Mouse (Mus musculus): ENCODE data around the gene Abcb8. TPM values are rescaled to one million over a fixed set of nuclear protein-coding genes. Genes with fewer than 3 reads are reported as not detected.

Abcb8 gene
- polyA plus RNA-seq, 1 experiment from 2014 or later: 54.4 TPM

DNA sequence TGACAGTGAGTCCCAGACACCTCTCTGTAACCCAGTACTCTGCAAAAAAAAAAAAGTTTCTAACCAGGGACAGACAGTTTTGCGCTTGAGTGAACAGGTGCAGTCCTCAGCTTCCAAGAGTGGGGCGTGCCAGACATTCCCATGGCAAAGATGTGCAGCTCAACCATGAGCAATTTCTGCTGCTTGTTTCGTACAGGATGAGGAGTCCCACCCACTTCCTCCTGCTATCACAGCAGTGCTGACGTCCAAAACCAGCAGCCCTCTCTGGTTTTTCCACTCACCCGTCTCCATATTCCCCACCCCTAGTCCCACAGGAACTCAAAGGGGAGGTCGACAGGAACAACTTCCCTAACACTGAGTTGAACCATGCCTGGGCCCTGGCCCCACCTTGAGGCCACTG, 9.1 kb upstream of the Abcb8 start:
- Histone ChIP-seq H3K4me3 (no peak overlapping the region), H3K9me3 (replicated peaks) (no peaks in the 10 kb centered on the region), H3K27me3 (peaks cover 18% of the 10 kb centered on the region), H3K4me2 (0 out of 2 replicates have a peak overlapping the region, but pooled peaks have one; percentile 82), H3K9ac (no peak overlapping the region), H3K36me3 (no peaks in the 10 kb centered on the region), H3K27ac (peak overlapping the region; percentile 72), H3K4me1 (replicated peaks) (peaks cover 62% of the 10 kb centered on the region)
- WGBS: 46% methylated on average over 6 of the region's 6 CpGs
- ATAC-seq (replicated peaks; ENCODE audit: insufficient number of reproducible peaks, insufficient read depth, low FRiP score, low read depth): peak; percentile 24; the same call in 1 of the 2 replicates

DNA sequence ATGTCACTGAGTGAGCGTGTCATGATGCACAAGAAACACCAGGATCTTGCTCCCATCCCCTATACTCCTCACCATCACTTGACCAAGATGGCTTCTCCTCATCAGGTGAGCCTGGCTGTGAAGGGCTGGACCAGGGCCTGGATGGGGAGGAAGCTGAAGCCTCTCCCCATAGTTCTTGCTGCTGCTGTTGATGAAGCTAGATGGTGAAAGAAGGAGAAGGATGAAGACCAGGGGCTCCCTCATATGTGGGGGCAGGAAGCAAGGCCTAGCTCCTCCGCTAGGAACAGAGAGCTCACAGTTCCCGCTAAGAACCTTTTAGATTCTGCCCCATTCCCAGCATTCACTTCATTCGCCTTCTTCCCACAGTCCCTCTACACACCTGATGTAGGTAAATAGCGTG, 8.1 kb upstream of the Abcb8 start:
- Histone ChIP-seq H3K27me3 (peaks cover 18% of the 10 kb centered on the region), H3K4me1 (replicated peaks) (peaks cover 64% of the 10 kb centered on the region), H3K4me2 (no peak overlapping the region), H3K9ac (no peak overlapping the region), H3K9me3 (replicated peaks) (no peaks in the 10 kb centered on the region), H3K4me3 (no peak overlapping the region), H3K27ac (0 out of 2 replicates have a peak overlapping the region, but pooled peaks have one; percentile 43), H3K36me3 (no peaks in the 10 kb centered on the region)
- 86% methylated on average over 5 of the region's 5 CpGs for WGBS
- no peak for ATAC-seq (replicated peaks; ENCODE audit: insufficient number of reproducible peaks, insufficient read depth, low FRiP score, low read depth)

DNA sequence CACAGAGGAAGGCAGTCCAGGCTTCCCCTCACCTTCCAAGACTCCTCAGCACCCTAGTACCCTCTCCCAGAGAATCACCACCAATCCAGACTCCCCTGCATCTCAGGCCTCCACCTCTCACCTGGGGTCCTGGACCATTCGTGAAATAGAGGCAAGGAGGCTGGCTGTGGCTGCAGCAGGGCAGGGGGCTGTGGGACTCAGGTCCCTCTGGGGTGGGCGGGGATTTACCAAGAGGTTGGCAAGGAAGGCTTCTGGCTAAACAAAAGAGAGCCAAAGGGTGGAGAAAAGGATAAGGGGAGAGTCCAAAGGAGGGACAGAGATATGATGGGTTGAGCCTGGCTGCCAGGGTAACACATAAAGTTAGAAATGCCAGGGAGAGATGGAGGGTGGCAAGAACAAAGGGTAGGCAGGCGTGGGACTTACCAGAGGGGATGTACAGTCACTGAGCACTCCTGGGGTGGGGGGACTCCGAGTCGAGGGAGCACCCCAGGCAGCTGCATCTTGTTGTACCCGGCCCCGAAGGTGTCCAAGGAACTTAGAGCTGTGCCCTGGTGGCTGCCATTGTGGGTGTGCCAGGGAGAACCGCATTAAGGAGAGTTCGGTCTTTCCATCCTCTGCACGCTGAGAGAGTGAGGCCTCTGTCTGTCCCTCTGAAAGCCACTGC, 7.4 kb upstream of the Abcb8 start:
- H3K4me2 ChIP-seq: no peak overlapping the region
- H3K36me3 ChIP-seq: no peaks in the 10 kb centered on the region
- H3K9ac ChIP-seq: no peak overlapping the region
- H3K9me3 ChIP-seq (replicated peaks): no peaks in the 10 kb centered on the region
- WGBS: 79% methylated on average over 10 of the region's 10 CpGs
- peaks cover 64% of the 10 kb centered on the region for H3K4me1 ChIP-seq (replicated peaks)
- peaks cover 18% of the 10 kb centered on the region for H3K27me3 ChIP-seq
- ATAC-seq (replicated peaks; ENCODE audit: insufficient number of reproducible peaks, insufficient read depth, low FRiP score, low read depth): no peak
- no peak overlapping the region for H3K4me3 ChIP-seq
- H3K27ac ChIP-seq: peak overlapping the region; percentile 17; the same call in 1 of the 2 replicates

DNA sequence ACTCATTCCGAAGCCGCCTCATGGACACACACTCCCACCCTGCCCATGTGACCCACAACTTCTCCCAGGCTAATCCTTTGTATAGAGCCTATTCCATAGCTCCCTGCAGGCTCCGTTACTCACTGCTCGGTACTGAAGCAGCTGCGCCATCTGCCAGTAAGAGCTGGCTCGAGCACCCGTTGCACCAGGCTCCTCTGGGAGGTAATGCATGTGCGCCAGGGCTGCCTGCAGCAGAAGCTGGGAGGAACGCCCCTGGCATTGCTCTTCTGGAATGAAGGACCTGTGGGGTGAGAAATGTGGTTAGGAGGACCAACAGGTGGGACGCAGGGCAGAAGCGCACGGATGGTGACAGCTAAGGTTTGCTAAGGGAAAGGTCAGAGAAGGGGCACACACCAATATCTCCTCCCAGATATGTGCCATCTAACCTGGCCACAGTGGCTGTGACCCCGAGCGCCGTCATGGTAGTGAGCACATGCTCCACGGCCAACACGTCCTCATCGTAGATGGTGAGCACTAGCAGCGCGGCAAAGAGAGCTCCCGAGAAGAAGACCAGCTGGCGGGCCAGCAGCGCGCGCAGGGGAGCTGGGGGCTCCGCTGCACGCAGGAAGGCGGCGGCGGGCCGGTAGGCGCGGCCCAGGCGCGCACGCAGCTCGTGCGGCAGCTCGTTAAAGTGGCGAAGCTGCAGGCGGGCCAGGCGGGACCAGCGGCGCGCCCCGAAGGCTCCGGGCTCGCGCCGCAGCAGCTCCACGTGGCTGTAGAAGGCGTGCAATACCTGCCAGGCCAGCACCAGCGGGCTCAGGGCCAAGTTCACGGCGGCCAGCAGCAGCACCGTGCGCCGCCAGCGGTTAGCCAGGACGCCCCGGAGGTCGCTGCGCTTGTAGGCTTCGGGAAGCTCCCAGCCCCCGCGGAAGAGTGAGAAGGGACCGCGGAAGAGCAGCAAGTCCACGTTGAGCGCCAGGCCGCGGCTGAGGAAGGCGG, 5.9 kb upstream of the Abcb8 start:
- WGBS: under 1% methylated on average over 65 of the region's 73 CpGs
- Histone ChIP-seq H3K9me3 (replicated peaks) (no peaks in the 10 kb centered on the region), H3K27ac (peak overlapping the region; percentile 55), H3K4me2 (peak overlapping the region; percentile 91), H3K9ac (peak overlapping the region; percentile 61), H3K4me3 (peak overlapping the region; percentile 52), H3K4me1 (replicated peaks) (peaks cover 61% of the 10 kb centered on the region), H3K36me3 (no peaks in the 10 kb centered on the region), H3K27me3 (peaks cover 18% of the 10 kb centered on the region)
- peak; percentile 19; the same call in 1 of the 2 replicates for ATAC-seq (replicated peaks; ENCODE audit: insufficient number of reproducible peaks, insufficient read depth, low FRiP score, low read depth)

DNA sequence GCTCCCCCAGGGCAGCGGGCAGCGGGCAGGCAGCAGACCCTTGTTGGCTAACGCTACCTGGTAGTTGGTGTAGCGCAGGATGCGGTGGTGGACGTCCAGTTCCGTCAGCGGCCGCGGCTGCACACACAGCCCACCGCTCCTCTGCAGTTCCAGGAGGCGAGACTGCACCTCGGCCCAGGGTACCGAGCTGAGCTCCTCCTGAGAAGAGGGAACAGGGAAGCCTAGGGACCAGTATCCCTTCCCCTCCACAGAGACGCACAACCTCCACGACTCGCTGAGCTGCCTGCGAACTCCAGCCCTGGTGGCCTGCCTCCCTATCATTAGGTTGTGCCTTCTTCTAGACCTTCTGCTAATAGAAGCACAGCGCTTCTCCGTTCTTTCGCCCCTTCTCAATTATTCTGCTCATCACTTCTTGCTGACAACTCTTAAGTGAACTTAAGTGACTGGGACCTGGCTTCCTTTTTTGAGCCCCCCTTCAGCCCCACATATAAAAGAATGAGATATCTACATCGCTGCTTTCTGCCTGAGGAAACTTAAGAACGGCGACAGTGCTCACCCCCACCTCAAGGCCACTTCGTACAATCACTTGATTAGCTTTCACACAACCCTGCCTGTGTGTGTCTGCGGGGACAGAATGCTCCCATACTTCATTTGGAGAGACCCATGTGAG, 5.1 kb upstream of the Abcb8 start:
- Histone ChIP-seq H3K4me3 (peak overlapping the region; percentile 52), H3K36me3 (no peaks in the 10 kb centered on the region), H3K27ac (peak overlapping the region; percentile 55), H3K4me2 (peak overlapping the region; percentile 91), H3K9ac (peak overlapping the region; percentile 61), H3K4me1 (replicated peaks) (peaks cover 56% of the 10 kb centered on the region), H3K9me3 (replicated peaks) (no peaks in the 10 kb centered on the region), H3K27me3 (peaks cover 18% of the 10 kb centered on the region)
- whole genome bisulfite sequencing: 26% methylated on average over 26 of the region's 26 CpGs
- no peak for ATAC-seq (replicated peaks; ENCODE audit: insufficient number of reproducible peaks, insufficient read depth, low FRiP score, low read depth)

DNA sequence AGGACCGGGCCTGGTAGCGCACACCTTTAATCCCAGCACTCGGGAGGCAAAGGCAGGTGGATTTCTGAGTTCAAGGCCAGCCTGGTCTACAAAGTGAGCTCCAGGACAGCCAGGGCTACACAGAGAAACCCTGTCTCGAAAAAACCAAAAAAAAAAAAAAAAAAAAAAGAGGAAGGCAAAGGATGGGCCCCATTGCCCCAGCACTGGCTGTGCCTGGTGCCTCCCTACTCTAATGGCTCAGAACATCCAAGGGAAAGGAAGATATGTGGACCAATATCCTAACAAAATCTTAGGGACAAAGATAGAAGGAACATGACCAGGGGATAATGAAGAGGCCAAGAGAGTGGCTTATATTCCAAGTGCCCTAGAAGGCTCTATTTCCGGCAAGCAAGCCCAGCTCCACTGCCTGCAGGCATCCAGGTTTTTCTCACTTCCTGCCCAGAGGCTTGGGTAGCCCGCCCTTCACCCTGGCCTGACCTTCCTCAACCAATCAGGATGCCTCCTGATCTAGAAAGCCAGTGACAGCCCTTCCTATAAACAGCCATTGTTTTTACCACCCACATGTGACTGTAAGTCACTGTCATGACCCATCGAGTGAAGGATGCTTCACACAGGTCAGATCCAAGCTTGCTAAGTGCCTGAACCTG, 4.3 kb upstream of the Abcb8 start:
- H3K27ac ChIP-seq: peak overlapping the region; percentile 55; the same call in 1 of the 2 replicates
- H3K9ac ChIP-seq: no peak overlapping the region
- no peak overlapping the region for H3K4me2 ChIP-seq
- no peaks in the 10 kb centered on the region for H3K9me3 ChIP-seq (replicated peaks)
- H3K4me3 ChIP-seq: no peak overlapping the region
- H3K4me1 ChIP-seq (replicated peaks): peaks cover 56% of the 10 kb centered on the region
- H3K27me3 ChIP-seq: peaks cover 18% of the 10 kb centered on the region
- 0 out of 2 replicates have a peak, but pooled peaks have one; percentile 4 for ATAC-seq (replicated peaks; ENCODE audit: insufficient number of reproducible peaks, insufficient read depth, low FRiP score, low read depth)
- 53% methylated on average over 7 of the region's 7 CpGs for WGBS
- no peaks in the 10 kb centered on the region for H3K36me3 ChIP-seq

DNA sequence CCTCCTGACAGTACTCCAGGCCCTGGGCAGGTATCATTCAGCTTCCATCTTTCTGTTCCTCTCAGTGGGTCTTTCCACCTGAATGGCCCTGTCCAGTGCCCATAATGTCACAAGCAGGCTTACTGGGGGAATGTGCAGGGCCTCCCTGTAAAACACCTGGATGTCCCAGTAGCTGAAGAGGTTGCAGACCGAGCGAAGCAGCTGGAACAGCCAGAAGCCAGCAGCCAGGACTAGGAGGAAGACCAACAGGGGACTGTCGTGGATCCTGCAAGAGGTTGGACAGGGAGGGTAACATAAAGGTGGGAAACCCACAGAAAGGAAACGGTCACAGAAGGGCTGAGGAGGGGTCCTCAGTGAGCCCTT, 3.8 kb upstream of the Abcb8 start:
- H3K27ac ChIP-seq: peak overlapping the region; percentile 41; the same call in 1 of the 2 replicates
- peaks cover 51% of the 10 kb centered on the region for H3K4me1 ChIP-seq (replicated peaks)
- 76% methylated on average over 4 of the region's 4 CpGs for WGBS
- no peaks in the 10 kb centered on the region for H3K36me3 ChIP-seq
- no peak overlapping the region for H3K9ac ChIP-seq
- H3K4me3 ChIP-seq: no peak overlapping the region
- H3K27me3 ChIP-seq: peaks cover 18% of the 10 kb centered on the region
- no peaks in the 10 kb centered on the region for H3K9me3 ChIP-seq (replicated peaks)
- H3K4me2 ChIP-seq: no peak overlapping the region
- ATAC-seq (replicated peaks; ENCODE audit: insufficient number of reproducible peaks, insufficient read depth, low FRiP score, low read depth): no peak

DNA sequence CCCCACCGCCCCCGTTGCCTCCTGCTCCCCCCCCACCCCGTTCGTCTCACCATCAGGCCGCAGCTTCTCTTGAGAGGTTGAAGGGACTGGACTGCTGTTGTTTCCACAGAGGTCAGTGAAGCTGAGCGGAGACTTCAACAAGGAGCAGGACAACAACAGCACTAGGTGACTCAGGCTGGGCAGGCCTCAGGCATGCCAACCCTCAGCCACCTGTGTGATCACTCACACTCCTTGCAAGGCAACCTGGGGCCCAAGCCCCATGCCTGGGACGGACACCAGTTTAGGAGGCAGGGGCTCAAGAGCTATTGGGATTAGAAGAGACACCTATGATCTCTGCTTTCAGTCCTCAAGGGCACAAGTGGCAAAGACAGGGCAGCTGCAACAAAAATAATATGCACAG, 1.6 kb upstream of the Abcb8 start, which contains the start of gene Atg9b:
Atg9b (minus strand) TSS at position 280 of the 400 bp plus-strand sequence.
- Histone ChIP-seq H3K4me2 (no peak within 1 kb of the TSS), H3K27me3 (0 out of 2 replicates have a peak, but pooled peaks cover 7% of the 10 kb centered on the region), H3K27ac (peak within 1 kb of the TSS; percentile 65; the same call in 1 of the 2 replicates), H3K9ac (no peak within 1 kb of the TSS), H3K9me3 (replicated peaks) (no peaks in the 10 kb centered on the region), H3K4me1 (replicated peaks) (peaks cover 44% of the 10 kb centered on the region), H3K36me3 (no peaks in the 10 kb centered on the region), H3K4me3 (no peak within 1 kb of the TSS)
- 88% methylated on average over 7 of the region's 7 CpGs for WGBS
- ATAC-seq (replicated peaks; ENCODE audit: insufficient number of reproducible peaks, insufficient read depth, low FRiP score, low read depth): no peak

DNA sequence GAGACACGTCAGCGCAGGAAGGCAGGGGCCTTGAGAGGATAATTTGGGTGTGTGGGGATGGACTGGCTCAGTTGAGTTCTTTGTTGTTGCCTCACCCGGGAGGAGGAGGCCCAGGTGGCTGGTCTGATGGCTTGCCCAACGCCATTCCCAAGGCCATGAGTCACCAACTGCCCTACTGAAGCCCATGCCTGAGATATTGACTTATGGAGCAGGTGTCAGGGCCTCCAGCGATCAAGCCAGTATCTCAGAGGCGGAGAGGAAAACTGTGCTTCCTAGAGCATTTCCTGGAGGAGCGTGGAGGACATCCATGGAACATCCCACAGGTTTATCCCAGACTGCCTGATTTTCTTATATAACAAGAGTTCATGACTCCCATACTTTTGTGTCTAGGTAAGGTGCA, 739 bp upstream of the Abcb8 start:
- Histone ChIP-seq H3K27ac (0 out of 2 replicates have a peak overlapping the region, but pooled peaks have one; percentile 65), H3K27me3 (0 out of 2 replicates have a peak, but pooled peaks cover 5% of the 10 kb centered on the region)
- WGBS: 75% methylated on average over 7 of the region's 7 CpGs

DNA sequence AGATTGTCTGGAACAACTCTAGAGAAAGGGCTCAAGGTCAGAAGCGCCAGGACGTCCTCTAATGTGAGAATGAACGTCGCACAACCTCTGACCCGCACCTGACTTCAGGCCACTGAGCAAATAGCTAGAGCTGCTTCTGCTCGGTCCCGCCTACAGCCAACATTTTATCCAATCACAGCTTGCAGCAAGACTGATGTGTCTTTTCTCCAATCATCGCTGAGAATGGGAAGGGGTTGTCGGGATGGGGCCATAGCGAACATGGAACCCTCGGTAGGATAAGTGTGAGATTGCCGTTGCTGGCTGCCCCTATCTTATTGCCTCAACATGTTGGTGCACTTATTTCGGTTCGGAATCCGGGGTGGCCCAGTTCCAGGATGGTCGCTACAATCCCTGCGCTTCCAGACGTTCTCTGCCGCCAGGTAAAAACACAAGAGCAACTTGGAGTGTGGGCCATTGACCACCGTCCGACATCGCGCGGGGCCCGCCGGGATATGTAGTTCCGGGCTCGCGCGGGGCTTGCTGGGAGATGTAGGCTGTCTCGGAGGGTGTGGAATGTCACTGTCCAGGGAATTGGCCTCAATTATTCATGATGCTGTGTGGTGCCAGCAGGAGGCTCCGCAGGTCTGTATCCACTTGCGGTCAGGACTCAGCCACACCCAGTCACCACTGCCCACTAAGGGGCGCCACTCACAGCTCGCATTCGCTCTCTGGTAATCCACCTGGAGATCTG, 867 bp downstream of the Abcb8 start:
- ATAC-seq (replicated peaks; ENCODE audit: insufficient number of reproducible peaks, insufficient read depth, low FRiP score, low read depth): peak; percentile 95
- H3K27ac ChIP-seq: peak overlapping the region; percentile 65
- WGBS: 1% methylated on average over 36 of the region's 36 CpGs
- peak overlapping the region; percentile 60 for H3K4me2 ChIP-seq
- H3K4me3 ChIP-seq: peak overlapping the region; percentile 56
- H3K4me1 ChIP-seq (replicated peaks): peaks cover 21% of the 10 kb centered on the region
- 0 out of 2 replicates have a peak overlapping the region, but pooled peaks have one; percentile 36 for H3K9ac ChIP-seq
- H3K27me3 ChIP-seq: no peaks in the 10 kb centered on the region
- H3K36me3 ChIP-seq: no peaks in the 10 kb centered on the region
- no peaks in the 10 kb centered on the region for H3K9me3 ChIP-seq (replicated peaks)

More for the DNA sequence above, 739 bp upstream of the Abcb8 start:
- Histone ChIP-seq H3K9me3 (replicated peaks) (no peaks in the 10 kb centered on the region), H3K36me3 (no peaks in the 10 kb centered on the region), H3K9ac (no peak overlapping the region), H3K4me3 (no peak overlapping the region), H3K4me2 (no peak overlapping the region), H3K4me1 (replicated peaks) (peaks cover 36% of the 10 kb centered on the region)
- no peak for ATAC-seq (replicated peaks; ENCODE audit: insufficient number of reproducible peaks, insufficient read depth, low FRiP score, low read depth)

All from heart, embryonic 15.5 days (tissue).